Mouse (Mus musculus): Measurements from ENCODE around the gene Hoxb7.

DNA sequence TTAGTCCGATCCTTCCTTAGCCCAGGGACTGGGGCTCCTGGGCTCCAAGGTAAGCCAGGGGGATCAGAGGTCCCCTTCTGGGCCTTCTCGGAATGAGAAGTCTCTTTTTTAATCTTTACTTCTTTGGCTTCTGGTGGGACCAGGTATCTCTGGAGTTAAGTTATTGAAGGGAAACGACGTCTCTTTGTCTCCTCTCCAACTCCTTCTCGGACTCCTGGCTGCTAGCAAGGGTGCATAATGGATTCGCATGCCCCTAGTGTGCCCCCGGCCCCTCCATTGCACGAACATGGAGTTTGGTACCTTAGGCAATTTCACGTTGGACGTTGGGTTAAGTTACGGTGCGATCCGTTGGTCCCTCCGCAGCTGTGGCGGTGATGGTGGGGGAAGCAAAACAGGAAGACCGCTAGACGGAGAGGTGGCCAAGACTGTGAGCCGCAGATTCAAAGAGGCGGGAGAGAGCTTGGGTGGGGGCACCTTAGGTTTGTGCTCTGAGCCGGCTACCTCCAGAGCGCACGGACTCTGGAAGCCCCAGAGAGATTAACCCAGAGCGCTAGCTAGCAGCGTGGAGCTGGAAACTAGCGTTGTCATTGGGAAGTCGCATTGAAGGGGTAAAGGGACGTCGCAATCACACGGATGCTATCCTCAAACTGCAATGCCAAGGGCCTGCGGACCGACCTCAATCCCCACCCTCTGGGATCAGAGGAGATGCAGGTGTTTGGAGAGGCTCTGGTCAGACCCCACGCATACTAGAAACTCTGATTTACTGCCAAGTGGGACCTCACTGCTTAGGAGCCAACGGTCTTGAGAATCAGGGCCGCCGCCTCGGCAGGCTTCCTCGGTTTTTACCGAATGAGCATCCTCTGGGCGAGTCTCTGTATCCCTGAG, 31.1 kb upstream of the Hoxb7 start:
- no peak for TF ChIP-seq MAFK (IDR thresholded peaks at IDR 0.05; ENCODE audit: insufficient read depth, low read depth, low read length)
- TF ChIP-seq ZNF384 (IDR thresholded peaks at IDR 0.05; ENCODE audit: low read depth, low read length), result no peak
